In the genomic region with DNA sequence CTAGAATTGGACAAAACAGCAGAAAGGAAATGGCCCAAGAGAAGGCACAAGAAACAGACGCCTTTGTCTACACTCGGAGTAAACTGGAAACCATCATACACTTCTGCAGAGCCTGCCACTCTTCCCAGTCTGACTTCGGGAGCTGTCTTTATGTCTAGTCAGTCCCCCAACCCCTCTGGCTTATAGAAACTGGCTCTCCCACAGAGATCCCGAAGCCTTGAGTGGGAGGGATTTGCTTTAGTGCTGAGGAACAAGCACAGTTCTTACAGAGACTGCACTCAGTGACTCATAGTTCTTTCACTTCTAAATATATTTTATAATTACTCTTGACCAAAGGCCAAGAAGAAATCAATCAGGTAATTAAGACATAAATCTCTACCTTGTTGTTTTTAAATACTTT, we compare ENCODE assay signal across 26 mouse cellular contexts.
"Had no signal": no experiment of that assay in that cellular context is flagged by ENCODE, and none has a peak within 500 bp of the region (broad histone marks: within the 10 kb centered on the region; RNA-seq: fewer than 3 reads in every experiment).

No protein-coding gene starts in this region.

- H3K27me3 ChIP-seq: heart, embryonic 13.5 days; heart, embryonic 15.5 days; hindbrain, embryonic 12.5 days; intestine, embryonic 15.5 days; limb, embryonic 13.5 days; limb, embryonic 15.5 days had no signal

- DNase-seq: gastrocnemius, adult 2 months; gastrocnemius, postnatal 10 days; gastrocnemius, postnatal 25 days; heart, adult 2 months; heart, postnatal 4 days; kidney, adult 18-20 months; kidney, adult 8-10 months; kidney, postnatal 14 days; kidney, postnatal 36 days; layer of hippocampus, adult 9-11 months; layer of hippocampus, postnatal 36 days; left cerebral cortex, postnatal 4 days had no signal

- H3K4me2 ChIP-seq: heart, embryonic 11.5 days; heart, embryonic 13.5 days; heart, embryonic 15.5 days; hindbrain, embryonic 12.5 days; hindbrain, embryonic 14.5 days; intestine, embryonic 15.5 days; limb, embryonic 13.5 days; limb, embryonic 15.5 days had no signal

- H3K27ac ChIP-seq: gastrocnemius, adult 2 months; heart, adult 2 months; heart, embryonic 13.5 days; heart, embryonic 15.5 days; hindbrain, embryonic 10.5 days; hindbrain, embryonic 12.5 days; hindbrain, embryonic 14.5 days; intestine, embryonic 15.5 days; kidney, postnatal 0 days; limb, embryonic 13.5 days; limb, embryonic 15.5 days; liver, embryonic 14.5 days had no signal

- H3K4me3 ChIP-seq: gastrocnemius, adult 2 months; heart, adult 2 months; heart, embryonic 13.5 days; heart, embryonic 15.5 days; hindbrain, embryonic 10.5 days; hindbrain, embryonic 12.5 days; intestine, embryonic 15.5 days; limb, embryonic 13.5 days; limb, embryonic 15.5 days had no signal

- ATAC-seq: hindbrain, embryonic 16.5 days; inflammation-experienced regulatory T-cells, adult 6 months; intestine, embryonic 15.5 days; intestine, postnatal 0 days had no signal

- H3K4me1 ChIP-seq: heart, embryonic 13.5 days; heart, embryonic 15.5 days; hindbrain, embryonic 10.5 days; hindbrain, embryonic 12.5 days; intestine, embryonic 15.5 days; limb, embryonic 13.5 days; limb, embryonic 15.5 days had no signal

- H3K9ac ChIP-seq: heart, embryonic 13.5 days; heart, embryonic 15.5 days; hindbrain, embryonic 12.5 days; hindbrain, embryonic 14.5 days; intestine, embryonic 15.5 days; limb, embryonic 13.5 days; limb, embryonic 15.5 days; liver, embryonic 14.5 days had no signal

- H3K9me3 ChIP-seq: heart, embryonic 13.5 days; heart, embryonic 15.5 days; hindbrain, embryonic 10.5 days; hindbrain, embryonic 12.5 days; intestine, embryonic 15.5 days; limb, embryonic 13.5 days; limb, embryonic 15.5 days had no signal
